Mouse (Mus musculus) midbrain, embryonic 11.5 days (tissue): ENCODE results near the gene Il17d. TPM values are rescaled to one million over a fixed set of nuclear protein-coding genes. Genes with fewer than 3 reads are reported as not detected.

ENCODE experiments used
- ATAC-seq: fragments of 200-750 bp; cut with Nextera tagmentation; 2 replicates; pipeline ENCODE4 v1.8.0; 2017; ENCODE audit warnings: moderate TSS enrichment, moderate library complexity; ENCODE audit not compliant: low FRiP score
- DNase-seq: peaks from one replicate; pipeline ENCODE4 v3.0.0; 2015; ENCODE audit warnings: low spot score; ENCODE audit errors: missing footprints
- H3K27ac ChIP-seq: fragments of 300-500 bp; sonication (generic); 2 replicates; pipeline ENCODE4 v1.5.1; 2014; ENCODE audit warnings: low read depth, low read length
- H3K27me3 ChIP-seq: fragments of 300-500 bp; sonication (generic); 2 replicates; pipeline ENCODE4 v1.6.1; 2014; ENCODE audit warnings: mild to moderate bottlenecking, low read length, moderate library complexity, mixed read lengths; ENCODE audit not compliant: control insufficient read depth, insufficient read depth
- H3K36me3 ChIP-seq: fragments of 300-500 bp; sonication (generic); 2 replicates; pipeline ENCODE4 v1.6.1; 2014; ENCODE audit warnings: mild to moderate bottlenecking, low read length, moderate library complexity, mixed read lengths; ENCODE audit not compliant: control insufficient read depth, insufficient read depth
- H3K4me1 ChIP-seq: fragments of 300-500 bp; sonication (generic); 2 replicates; pipeline ENCODE4 v1.6.1; 2014; ENCODE audit warnings: low read length; ENCODE audit not compliant: control insufficient read depth, insufficient read depth
- H3K4me2 ChIP-seq: fragments of 300-500 bp; sonication (generic); 2 replicates; pipeline ENCODE4 v1.6.1; 2014; ENCODE audit warnings: mild to moderate bottlenecking, moderate library complexity
- H3K4me3 ChIP-seq: fragments of 300-500 bp; sonication (generic); 2 replicates; pipeline ENCODE4 v1.5.1; 2014; ENCODE audit warnings: low read depth, low read length
- H3K9ac ChIP-seq: fragments of 300-500 bp; sonication (generic); 2 replicates; pipeline ENCODE4 v1.6.1; 2014; ENCODE audit warnings: low read length
- H3K9me3 ChIP-seq: fragments of 300-500 bp; sonication (generic); 2 replicates; pipeline ENCODE4 v1.6.1; 2016; ENCODE audit warnings: low read length; ENCODE audit not compliant: control insufficient read depth
- WGBS: fragments of 180-500 bp; shearing (Covaris S2); extraction: QIAGEN DNeasy Blood & Tissue Kit; methylation state at CpG from one replicate; pipeline ENCODE4 v1.1.7; 2014; 5-methylcytosine and 5-hydroxymethylcytosine counted together
- polyA plus RNA-seq: library from polyadenylated mRNA; unstranded; fragments of >200 nt; fragmentation: Nextera tagmentation; extraction: Ambion mirVana; gene quantifications from 2 replicates; pipeline ENCODE4 v1.2.1, GENCODE M21; 2014

The Il17d gene
- polyA plus RNA-seq, 1 experiment from 2014 or later: 1.7 TPM

- ATAC-seq: no peak
- Histone ChIP-seq H3K4me2 (no peak overlapping the region), H3K36me3 (peaks cover 2% of the 10 kb centered on the region; the same call in 1 of the 2 replicates), H3K27ac (no peak overlapping the region), H3K4me3 (no peak overlapping the region), H3K9me3 (no peaks in the 10 kb centered on the region), H3K9ac (no peak overlapping the region), H3K27me3 (no peaks in the 10 kb centered on the region), H3K4me1 (no peaks in the 10 kb centered on the region)
- DNase-seq: no peak
- WGBS: 95% methylated on average over 1 of the region's 1 CpGs
Measured at GRCm38 (mm10) chr14:57556922-57557321, 32.3 kb downstream of the Il17d start.

DNA sequence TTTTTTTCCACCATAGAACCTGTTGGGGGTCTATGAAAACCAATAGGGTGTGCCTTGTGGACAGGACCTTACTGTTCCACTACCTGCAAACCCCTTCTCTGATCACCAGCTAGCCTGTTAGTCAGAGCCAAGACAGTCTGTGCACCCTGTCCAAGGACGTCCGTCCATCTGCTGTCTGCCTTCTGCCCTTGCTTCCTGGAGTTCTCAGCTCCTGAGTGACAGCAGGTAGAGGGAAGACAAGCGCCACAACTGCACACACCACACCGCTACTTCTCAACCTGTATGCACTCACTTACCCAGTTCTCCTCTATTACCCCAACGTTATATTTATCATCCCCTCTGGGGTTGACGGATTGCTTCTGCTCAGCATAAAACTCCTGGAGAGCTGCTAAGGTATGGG lies 41.0 kb downstream of the Il17d start:
- Histone ChIP-seq H3K27me3 (no peaks in the 10 kb centered on the region), H3K27ac (no peak overlapping the region), H3K9ac (no peak overlapping the region), H3K4me1 (peaks cover under 1% of the 10 kb centered on the region; the same call in 1 of the 2 replicates), H3K4me3 (no peak overlapping the region), H3K36me3 (no peaks in the 10 kb centered on the region), H3K9me3 (no peaks in the 10 kb centered on the region), H3K4me2 (no peak overlapping the region)
- DNase-seq (no peak), ATAC-seq (no peak)
- WGBS: 95% methylated on average over 6 of the region's 6 CpGs

GRCm38 (mm10) chr14:57571155-57572133 lies 46.9 kb downstream of the Il17d start, which contains the start of gene Eef1akmt1:
Eef1akmt1 (minus strand) TSS chr14:57571612.
- H3K27ac ChIP-seq: no peak within 1 kb of the TSS
- H3K27me3 ChIP-seq: no peaks in the 10 kb centered on the region
- ATAC-seq (peak; percentile 100), DNase-seq (peak; percentile 99)
- H3K4me1 ChIP-seq: peaks cover 4% of the 10 kb centered on the region
- H3K36me3 ChIP-seq: no peaks in the 10 kb centered on the region
- WGBS: 11% methylated on average over 35 of the region's 35 CpGs
- peak within 1 kb of the TSS; percentile 67 for H3K4me3 ChIP-seq
- H3K9ac ChIP-seq: peak within 1 kb of the TSS; percentile 83
- no peaks in the 10 kb centered on the region for H3K9me3 ChIP-seq
- peak within 1 kb of the TSS; percentile 66 for H3K4me2 ChIP-seq

DNA sequence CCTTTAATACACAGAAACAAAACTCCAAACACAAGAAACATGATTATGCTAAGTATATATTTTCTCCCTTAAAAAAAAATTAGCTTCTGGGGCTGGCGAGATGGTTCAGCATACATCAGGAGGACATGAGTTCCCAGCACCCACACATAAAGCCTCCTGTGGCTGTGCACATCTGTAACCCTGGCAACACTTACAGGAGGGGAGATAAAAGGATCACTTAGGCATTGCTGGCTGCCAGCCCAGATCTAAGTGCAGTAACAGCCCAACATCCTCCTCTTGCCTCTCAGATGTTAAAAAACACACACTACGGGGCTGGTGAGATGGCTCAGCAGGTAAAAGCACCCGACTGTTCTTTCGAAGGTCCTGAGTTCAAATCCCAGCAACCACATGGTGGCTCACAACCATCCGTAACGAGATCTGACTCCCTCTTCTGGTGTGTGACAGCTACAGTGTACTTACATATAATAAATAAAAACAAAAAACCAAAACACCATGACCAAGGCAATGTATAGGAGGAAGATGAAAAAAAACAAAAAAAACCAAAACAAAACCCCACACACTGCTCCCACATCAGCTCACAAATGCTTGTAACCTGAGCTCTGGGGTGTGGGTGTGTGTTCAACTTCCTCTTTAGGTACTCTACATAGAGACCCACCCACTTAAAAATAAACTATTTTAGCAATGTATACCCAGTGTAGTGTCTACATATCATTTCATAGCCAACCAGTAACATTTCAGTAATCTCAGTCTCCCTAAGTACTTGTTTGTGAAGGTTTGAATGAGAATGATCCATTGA lies 50.4 kb downstream of the Il17d start:
- Histone ChIP-seq H3K4me2 (no peak overlapping the region), H3K4me1 (peaks cover 4% of the 10 kb centered on the region), H3K9me3 (no peaks in the 10 kb centered on the region), H3K9ac (no peak overlapping the region), H3K27ac (no peak overlapping the region), H3K36me3 (no peaks in the 10 kb centered on the region), H3K27me3 (no peaks in the 10 kb centered on the region), H3K4me3 (no peak overlapping the region)
- ATAC-seq (no peak), DNase-seq (no peak)
- WGBS: 88% methylated on average over 6 of the region's 6 CpGs

GRCm38 (mm10) chr14:57576364-57577060 lies 51.9 kb downstream of the Il17d start:
- no peak overlapping the region for H3K27ac ChIP-seq
- no peak for ATAC-seq
- no peak overlapping the region for H3K9ac ChIP-seq
- WGBS: 90% methylated on average over 2 of the region's 2 CpGs
- H3K9me3 ChIP-seq: no peaks in the 10 kb centered on the region
- no peak overlapping the region for H3K4me2 ChIP-seq
- no peak for DNase-seq
- H3K36me3 ChIP-seq: no peaks in the 10 kb centered on the region
- no peak overlapping the region for H3K4me3 ChIP-seq
- no peaks in the 10 kb centered on the region for H3K4me1 ChIP-seq
- no peaks in the 10 kb centered on the region for H3K27me3 ChIP-seq

- H3K4me1 ChIP-seq: no peaks in the 10 kb centered on the region
- WGBS: 97% methylated on average over 3 of the region's 3 CpGs
- H3K9me3 ChIP-seq: no peaks in the 10 kb centered on the region
- no peak overlapping the region for H3K4me3 ChIP-seq
- H3K27me3 ChIP-seq: no peaks in the 10 kb centered on the region
- peaks cover 12% of the 10 kb centered on the region for H3K36me3 ChIP-seq
- DNase-seq: no peak
- ATAC-seq: no peak
- no peak overlapping the region for H3K4me2 ChIP-seq
- H3K9ac ChIP-seq: no peak overlapping the region
- no peak overlapping the region for H3K27ac ChIP-seq
Measured at GRCm38 (mm10) chr14:57591830-57592229, 67.3 kb downstream of the Il17d start.

Other genes starting within 250 kb of the Il17d start
- gene Cryl1, start 126.2 kb upstream of the Il17d start, polyA plus RNA-seq: 8.2 and 9.2 TPM in 2 replicates
- gene Ift88, start 100.7 kb upstream of the Il17d start, polyA plus RNA-seq: 17.2 and 18.1 TPM in 2 replicates
- 82.0 and 87.2 TPM in 2 replicates for gene Eef1akmt1, start 46.8 kb downstream of the Il17d start, polyA plus RNA-seq
- gene Xpo4, start 140.7 kb downstream of the Il17d start, polyA plus RNA-seq: 32.6 and 33.9 TPM in 2 replicates
- gene Gm49361, start 221.3 kb downstream of the Il17d start, polyA plus RNA-seq: not detected in 2 replicates
- gene Lats2, start 233.6 kb downstream of the Il17d start, polyA plus RNA-seq: 10.7 and 11.2 TPM in 2 replicates